Mouse (Mus musculus): Measurements from ENCODE around the gene Gtpbp1. TPM values are rescaled to one million over a fixed set of nuclear protein-coding genes. Genes with fewer than 3 reads are reported as not detected.
"Not testable (repeated sequence)": the region's sequence is repeated elsewhere in the genome, so short reads cannot be mapped to it uniquely, and the experiment has no call there.

Gtpbp1 gene
- total and polyA plus RNA-seq, 2 experiments: 8.1 to 12.8 TPM

- Histone ChIP-seq H3K79me2 (ENCODE audit: control insufficient read depth, insufficient read depth, low read length) (peaks cover 10% of the 10 kb centered on the region), H3K9ac (ENCODE audit: low read depth, low read length) (no peak overlapping the region), H3K27ac (replicated peaks; ENCODE audit: insufficient read depth, low read depth, low read length) (no peak overlapping the region), H3K27me3 (ENCODE audit: control insufficient read depth, insufficient read depth, low read length) (no peaks in the 10 kb centered on the region), H3K4me3 (ENCODE audit: insufficient read depth, low read depth, low read length) (no peak overlapping the region), H3K36me3 (ENCODE audit: control insufficient read depth, insufficient read depth, low read length) (peaks cover 5% of the 10 kb centered on the region), H3K4me1 (ENCODE audit: control insufficient read depth, insufficient read depth, low read length) (peaks cover 8% of the 10 kb centered on the region)
- TF ChIP-seq POLR2A (IDR thresholded peaks at IDR 0.05; ENCODE audit: extremely low read depth, insufficient read depth, low read length) (no peak), CTCF (IDR thresholded peaks at IDR 0.05; ENCODE audit: low read depth, low read length) (peak; percentile 35; the same call in 1 of the 2 replicates)
- 23% methylated on average over 10 of the region's 10 CpGs for WGBS
- DNase-seq (ENCODE audit: extremely low read depth, low read depth, low spot score): peak; percentile 43
These were observed 21.4 kb upstream of the Gtpbp1 start for GRCm38 (mm10) chr15:79669195-79669594.

GRCm38 (mm10) chr15:79670249-79670971 lies 20.2 kb upstream of the Gtpbp1 start, which contains the start of gene Tomm22:
TSS of gene Tomm22 (plus strand) at chr15:79670861.
- Histone ChIP-seq H3K4me3 (ENCODE audit: insufficient read depth, low read depth, low read length) (peak within 1 kb of the TSS; percentile 94), H3K36me3 (ENCODE audit: control insufficient read depth, insufficient read depth, low read length) (peaks cover 11% of the 10 kb centered on the region), H3K27ac (replicated peaks; ENCODE audit: insufficient read depth, low read depth, low read length) (peak within 1 kb of the TSS; percentile 38; the same call in 1 of the 2 replicates), H3K4me1 (ENCODE audit: control insufficient read depth, insufficient read depth, low read length) (peaks cover 8% of the 10 kb centered on the region), H3K79me2 (ENCODE audit: control insufficient read depth, insufficient read depth, low read length) (peaks cover 10% of the 10 kb centered on the region), H3K9ac (ENCODE audit: low read depth, low read length) (peak within 1 kb of the TSS; percentile 94), H3K27me3 (ENCODE audit: control insufficient read depth, insufficient read depth, low read length) (no peaks in the 10 kb centered on the region)
- WGBS: 11% methylated on average over 33 of the region's 33 CpGs
- TF ChIP-seq POLR2A (IDR thresholded peaks at IDR 0.05; ENCODE audit: extremely low read depth, insufficient read depth, low read length): peak; percentile 55; the same call in 1 of the 2 replicates
- peak; percentile 70 for TF ChIP-seq CTCF (IDR thresholded peaks at IDR 0.05; ENCODE audit: low read depth, low read length)
- DNase-seq (ENCODE audit: extremely low read depth, low read depth, low spot score): peak; percentile 81

- Histone ChIP-seq H3K79me2 (ENCODE audit: control insufficient read depth, insufficient read depth, low read length) (peaks cover 10% of the 10 kb centered on the region), H3K36me3 (ENCODE audit: control insufficient read depth, insufficient read depth, low read length) (peaks cover 14% of the 10 kb centered on the region), H3K9ac (ENCODE audit: low read depth, low read length) (peak overlapping the region; percentile 94), H3K4me1 (ENCODE audit: control insufficient read depth, insufficient read depth, low read length) (peaks cover 8% of the 10 kb centered on the region), H3K27ac (replicated peaks; ENCODE audit: insufficient read depth, low read depth, low read length) (peak overlapping the region; percentile 38; the same call in 1 of the 2 replicates), H3K27me3 (ENCODE audit: control insufficient read depth, insufficient read depth, low read length) (no peaks in the 10 kb centered on the region), H3K4me3 (ENCODE audit: insufficient read depth, low read depth, low read length) (peak overlapping the region; percentile 94)
- WGBS: under 1% methylated on average over 35 of the region's 37 CpGs
- TF ChIP-seq CTCF (IDR thresholded peaks at IDR 0.05; ENCODE audit: low read depth, low read length) (no peak), POLR2A (IDR thresholded peaks at IDR 0.05; ENCODE audit: extremely low read depth, insufficient read depth, low read length) (no peak)
- DNase-seq (ENCODE audit: extremely low read depth, low read depth, low spot score): no peak
These were observed 19.7 kb upstream of the Gtpbp1 start for GRCm38 (mm10) chr15:79670972-79671299.

- H3K4me1 ChIP-seq (ENCODE audit: control insufficient read depth, insufficient read depth, low read length); H3K4me3 ChIP-seq (ENCODE audit: insufficient read depth, low read depth, low read length); DNase-seq (ENCODE audit: extremely low read depth, low read depth, low spot score); H3K27me3 ChIP-seq (ENCODE audit: control insufficient read depth, insufficient read depth, low read length); H3K27ac ChIP-seq (replicated peaks; ENCODE audit: insufficient read depth, low read depth, low read length): not testable (repeated sequence)
- Histone ChIP-seq H3K79me2 (ENCODE audit: control insufficient read depth, insufficient read depth, low read length) (peaks cover 10% of the 10 kb centered on the region), H3K36me3 (ENCODE audit: control insufficient read depth, insufficient read depth, low read length) (peaks cover 16% of the 10 kb centered on the region), H3K9ac (ENCODE audit: low read depth, low read length) (peak overlapping the region; percentile 8; the same call in 1 of the 2 replicates)
- 54% methylated on average over 11 of the region's 11 CpGs for WGBS
These were observed 18.8 kb upstream of the Gtpbp1 start for GRCm38 (mm10) chr15:79671828-79672348.

- no peaks in the 10 kb centered on the region for H3K27me3 ChIP-seq (ENCODE audit: control insufficient read depth, insufficient read depth, low read length)
- TF ChIP-seq POLR2A (IDR thresholded peaks at IDR 0.05; ENCODE audit: extremely low read depth, insufficient read depth, low read length): no peak
- TF ChIP-seq CTCF (IDR thresholded peaks at IDR 0.05; ENCODE audit: low read depth, low read length): no peak
- H3K79me2 ChIP-seq (ENCODE audit: control insufficient read depth, insufficient read depth, low read length): peaks cover 22% of the 10 kb centered on the region; the same call in 1 of the 2 replicates
- no peak overlapping the region for H3K4me3 ChIP-seq (ENCODE audit: insufficient read depth, low read depth, low read length)
- peaks cover 10% of the 10 kb centered on the region for H3K4me1 ChIP-seq (ENCODE audit: control insufficient read depth, insufficient read depth, low read length)
- WGBS: 50% methylated on average over 2 of the region's 2 CpGs
- no peak overlapping the region for H3K9ac ChIP-seq (ENCODE audit: low read depth, low read length)
- no peak for DNase-seq (ENCODE audit: extremely low read depth, low read depth, low spot score)
- no peak overlapping the region for H3K27ac ChIP-seq (replicated peaks; ENCODE audit: insufficient read depth, low read depth, low read length)
- peaks cover 17% of the 10 kb centered on the region for H3K36me3 ChIP-seq (ENCODE audit: control insufficient read depth, insufficient read depth, low read length)
These were observed 12.7 kb upstream of the Gtpbp1 start for GRCm38 (mm10) chr15:79677936-79678335.

GRCm38 (mm10) chr15:79681973-79682372 lies 8.7 kb upstream of the Gtpbp1 start:
- Histone ChIP-seq H3K4me1 (ENCODE audit: control insufficient read depth, insufficient read depth, low read length) (peaks cover 43% of the 10 kb centered on the region), H3K27ac (replicated peaks; ENCODE audit: insufficient read depth, low read depth, low read length) (no peak overlapping the region; the same call in 1 of the 2 replicates), H3K9ac (ENCODE audit: low read depth, low read length) (no peak overlapping the region), H3K36me3 (ENCODE audit: control insufficient read depth, insufficient read depth, low read length) (no peaks in the 10 kb centered on the region), H3K79me2 (ENCODE audit: control insufficient read depth, insufficient read depth, low read length) (peaks cover 31% of the 10 kb centered on the region; the same call in 1 of the 2 replicates), H3K27me3 (ENCODE audit: control insufficient read depth, insufficient read depth, low read length) (no peaks in the 10 kb centered on the region), H3K4me3 (ENCODE audit: insufficient read depth, low read depth, low read length) (no peak overlapping the region)
- TF ChIP-seq POLR2A (IDR thresholded peaks at IDR 0.05; ENCODE audit: extremely low read depth, insufficient read depth, low read length): no peak
- TF ChIP-seq CTCF (IDR thresholded peaks at IDR 0.05; ENCODE audit: low read depth, low read length): no peak
- WGBS: 53% methylated on average over 4 of the region's 4 CpGs
- DNase-seq (ENCODE audit: extremely low read depth, low read depth, low spot score): peak; percentile 58
